Mouse (Mus musculus) thymus, postnatal 10 days (tissue): Measurements from ENCODE around the gene Dcp1a.
"Not testable (repeated sequence)": the region's sequence is repeated elsewhere in the genome, so short reads cannot be mapped to it uniquely, and the experiment has no call there.

Experiments used
- DNase-seq, 2 experiments: peaks; one replicate each; pipeline ENCODE4 v3.0.0; 2021; ENCODE audit warnings: low spot score in 2 of 2

Gene Dcp1a

GRCm38 (mm10) chr14:30519323-30519722 lies 40.0 kb downstream of the Dcp1a start:
- no peak for DNase-seq

GRCm38 (mm10) chr14:30523356-30523755 lies 44.0 kb downstream of the Dcp1a start:
- DNase-seq: no peak

- no peak for DNase-seq
Observed at GRCm38 (mm10) chr14:30528392-30528791, 49.1 kb downstream of the Dcp1a start.

GRCm38 (mm10) chr14:30528961-30529360 lies 49.6 kb downstream of the Dcp1a start:
- no peak for DNase-seq

GRCm38 (mm10) chr14:30529454-30529853 lies 50.1 kb downstream of the Dcp1a start:
- no peak for DNase-seq

- DNase-seq: no peak
Observed at GRCm38 (mm10) chr14:30530726-30531269, 51.5 kb downstream of the Dcp1a start.

GRCm38 (mm10) chr14:30531431-30531830 lies 52.1 kb downstream of the Dcp1a start:
- no peak for DNase-seq

- no peak for DNase-seq
Observed at GRCm38 (mm10) chr14:30531896-30532295, 52.6 kb downstream of the Dcp1a start.

GRCm38 (mm10) chr14:30533780-30534450 lies 54.6 kb downstream of the Dcp1a start:
- no peak for DNase-seq

- no peak for DNase-seq
Observed at GRCm38 (mm10) chr14:30541541-30541940, 62.2 kb downstream of the Dcp1a start.

GRCm38 (mm10) chr14:30543331-30543730 lies 64.0 kb downstream of the Dcp1a start:
- DNase-seq: not testable (repeated sequence)

- DNase-seq: no peak
Observed at GRCm38 (mm10) chr14:30548131-30548720, 68.9 kb downstream of the Dcp1a start, which contains the start of gene Tkt. Gene Tkt, plus strand, starts transcription at chr14:30548359.

- peak; percentile 81 to 92 for DNase-seq
Observed at GRCm38 (mm10) chr14:30548965-30549776, 69.8 kb downstream of the Dcp1a start.

GRCm38 (mm10) chr14:30549777-30550149 lies 70.4 kb downstream of the Dcp1a start:
- DNase-seq: peak; percentile 19 to 20

GRCm38 (mm10) chr14:30550232-30551070 lies 71.1 kb downstream of the Dcp1a start:
- DNase-seq: no peak

- DNase-seq: no peak
Observed at GRCm38 (mm10) chr14:30551509-30551908, 72.2 kb downstream of the Dcp1a start.

- no peak for DNase-seq
Observed at GRCm38 (mm10) chr14:30551981-30552380, 72.6 kb downstream of the Dcp1a start.

GRCm38 (mm10) chr14:30553185-30553584 lies 73.8 kb downstream of the Dcp1a start:
- DNase-seq: no peak

- DNase-seq: no peak
Observed at GRCm38 (mm10) chr14:30556651-30557050, 77.3 kb downstream of the Dcp1a start.

GRCm38 (mm10) chr14:30557730-30558129 lies 78.4 kb downstream of the Dcp1a start:
- no peak for DNase-seq

- no peak for DNase-seq
Observed at GRCm38 (mm10) chr14:30559321-30559850, 80.1 kb downstream of the Dcp1a start.
